Mouse (Mus musculus) spleen, adult 2 months (tissue): ENCODE data around the gene Etv3.

Source experiments
- CTCF ChIP-seq: fragments of 200-500 bp; IDR thresholded peaks from 2 replicates; pipeline ENCODE4 v1.5.1; 2011; ENCODE audit warnings: mild to moderate bottlenecking, inconsistent platforms; ENCODE audit not compliant: insufficient read depth, insufficient read length, insufficient replicate concordance; ENCODE audit errors: extremely low read depth
- POLR2A ChIP-seq: fragments of 200-500 bp; IDR thresholded peaks from 2 replicates; pipeline ENCODE4 v1.6.1; 2011; ENCODE audit warnings: low read depth, low read length, inconsistent platforms

- TF ChIP-seq CTCF, result no peak
- TF ChIP-seq POLR2A, result no peak
These were observed 50.6 kb downstream of the Etv3 start for GRCm38 (mm10) chr3:87575766-87576165.
